Mouse (Mus musculus): ENCODE data around the gene Cdh4. TPM values are rescaled to one million over a fixed set of nuclear protein-coding genes. Genes with fewer than 3 reads are reported as not detected.

Gene Cdh4
- polyA plus RNA-seq (2012): not detected in 2 replicates

- TF ChIP-seq GATA1 (IDR thresholded peaks at IDR 0.05; ENCODE audit: low read length): no peak
Measured at GRCm38 (mm10) chr2:179442191-179442540, at the start of gene Cdh4. Cdh4 (plus strand) TSS chr2:179442431.

GRCm38 (mm10) chr2:179395442-179395841, 46.8 kb upstream of the Cdh4 start:
- TF ChIP-seq GATA1 (IDR thresholded peaks at IDR 0.05; ENCODE audit: low read length): no peak

GRCm38 (mm10) chr2:179399645-179400249, 42.5 kb upstream of the Cdh4 start:
- no peak for TF ChIP-seq GATA1 (IDR thresholded peaks at IDR 0.05; ENCODE audit: low read length)

GRCm38 (mm10) chr2:179410866-179411561, 31.2 kb upstream of the Cdh4 start:
- no peak for TF ChIP-seq GATA1 (IDR thresholded peaks at IDR 0.05; ENCODE audit: low read length)

- TF ChIP-seq GATA1 (IDR thresholded peaks at IDR 0.05; ENCODE audit: low read length): no peak
Measured at GRCm38 (mm10) chr2:179412966-179413365, 29.3 kb upstream of the Cdh4 start.

GRCm38 (mm10) chr2:179414253-179414652, 28.0 kb upstream of the Cdh4 start:
- TF ChIP-seq GATA1 (IDR thresholded peaks at IDR 0.05; ENCODE audit: low read length): no peak

- no peak for TF ChIP-seq GATA1 (IDR thresholded peaks at IDR 0.05; ENCODE audit: low read length)
Measured at GRCm38 (mm10) chr2:179414704-179415103, 27.5 kb upstream of the Cdh4 start.

- no peak for TF ChIP-seq GATA1 (IDR thresholded peaks at IDR 0.05; ENCODE audit: low read length)
Measured at GRCm38 (mm10) chr2:179415892-179416403, 26.3 kb upstream of the Cdh4 start.

GRCm38 (mm10) chr2:179416587-179417227, 25.5 kb upstream of the Cdh4 start:
- no peak for TF ChIP-seq GATA1 (IDR thresholded peaks at IDR 0.05; ENCODE audit: low read length)

GRCm38 (mm10) chr2:179425602-179426001, 16.6 kb upstream of the Cdh4 start:
- TF ChIP-seq GATA1 (IDR thresholded peaks at IDR 0.05; ENCODE audit: low read length): no peak

GRCm38 (mm10) chr2:179428889-179429288, 13.3 kb upstream of the Cdh4 start:
- no peak for TF ChIP-seq GATA1 (IDR thresholded peaks at IDR 0.05; ENCODE audit: low read length)

GRCm38 (mm10) chr2:179440161-179440560, 2.1 kb upstream of the Cdh4 start:
- TF ChIP-seq GATA1 (IDR thresholded peaks at IDR 0.05; ENCODE audit: low read length): no peak

- TF ChIP-seq GATA1 (IDR thresholded peaks at IDR 0.05; ENCODE audit: low read length): no peak
Measured at GRCm38 (mm10) chr2:179441086-179441485, 1.1 kb upstream of the Cdh4 start.

GRCm38 (mm10) chr2:179441717-179442116, 514 bp upstream of the Cdh4 start:
- no peak for TF ChIP-seq GATA1 (IDR thresholded peaks at IDR 0.05; ENCODE audit: low read length)

GRCm38 (mm10) chr2:179442541-179443225, 452 bp downstream of the Cdh4 start:
- no peak for TF ChIP-seq GATA1 (IDR thresholded peaks at IDR 0.05; ENCODE audit: low read length)

- TF ChIP-seq GATA1 (IDR thresholded peaks at IDR 0.05; ENCODE audit: low read length): no peak
Measured at GRCm38 (mm10) chr2:179443226-179443815, 1.1 kb downstream of the Cdh4 start.

Measured in G1E-ER4 (cell line).